Mouse (Mus musculus) erythroblast, embryonic 14.5 days (primary cell): ENCODE data around the gene Col25a1.

Source experiments
- GATA1 ChIP-seq: IDR thresholded peaks from 2 replicates; pipeline ENCODE4 v1.6.1; 2012; ENCODE audit warnings: low read length, inconsistent platforms, mixed read lengths
- TAL1 ChIP-seq: IDR thresholded peaks from 3 replicates; pipeline ENCODE4 v1.6.1; 2012; ENCODE audit warnings: low read length, inconsistent platforms, mixed read lengths

GRCm38 (mm10) chr3:130428796-130429195 is 297.5 kb downstream of the Col25a1 start:
- no peak for TF ChIP-seq GATA1
- TF ChIP-seq TAL1 = no peak
